Mouse (Mus musculus) olfactory bulb, adult 2 months (tissue): ENCODE results near the gene Kif18a.

Source experiments
- CTCF ChIP-seq: fragments of 200-500 bp; IDR thresholded peaks from 2 replicates; pipeline ENCODE4 v1.5.1; 2012; ENCODE audit warnings: low read depth, mild to moderate bottlenecking, low read length, moderate library complexity; ENCODE audit not compliant: insufficient read depth
- POLR2A ChIP-seq: fragments of 200-500 bp; IDR thresholded peaks from 2 replicates; pipeline ENCODE4 v1.6.1; 2012; ENCODE audit warnings: mild to moderate bottlenecking, low read depth, low read length, moderate library complexity; ENCODE audit not compliant: insufficient read depth

- TF ChIP-seq CTCF (no peak), POLR2A (no peak)
Observed at GRCm38 (mm10) chr2:109335765-109336164, 55.2 kb downstream of the Kif18a start.
